Mouse (Mus musculus): ENCODE results near the gene Col16a1.

DNA sequence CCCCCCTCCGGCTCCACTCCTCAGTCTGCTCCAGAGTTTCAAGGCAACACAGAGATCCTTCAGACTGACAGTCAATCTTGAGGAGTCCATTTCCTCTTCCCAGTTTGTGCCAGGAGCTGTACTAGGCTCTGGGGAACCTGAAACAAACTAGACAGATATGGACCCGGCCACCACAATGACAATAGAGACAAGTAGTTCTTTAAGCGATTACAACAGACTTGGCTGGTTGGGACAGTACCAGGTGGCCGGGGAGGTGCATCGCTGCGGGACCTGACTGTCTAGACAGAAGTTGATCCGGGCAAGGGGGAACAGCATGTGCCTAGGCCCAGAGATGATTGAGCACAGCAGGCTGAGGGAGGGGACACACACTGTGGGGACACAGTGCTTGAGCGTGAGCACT lies 53.5 kb downstream of the Col16a1 start:
- TF ChIP-seq CTCF (IDR thresholded peaks at IDR 0.05; ENCODE audit: low read depth, low read length) (no peak), POLR2A (IDR thresholded peaks at IDR 0.05; ENCODE audit: borderline replicate concordance, low read depth, low read length) (no peak)

Data from bone marrow macrophage, adult 2 months (primary cell).